Mouse (Mus musculus) liver, embryonic 16.5 days (tissue): Measurements from ENCODE around the gene C2cd2l. TPM values are rescaled to one million over a fixed set of nuclear protein-coding genes. Genes with fewer than 3 reads are reported as not detected.
"Not testable (repeated sequence)": the region's sequence is repeated elsewhere in the genome, so short reads cannot be mapped to it uniquely, and the experiment has no call there.

Source experiments
- ATAC-seq: fragments of 200-750 bp; cut with Nextera tagmentation; 2 replicates; pipeline ENCODE4 v1.8.0; 2017; ENCODE audit warnings: low read depth, mild to moderate bottlenecking, moderate number of reproducible peaks, moderate library complexity
- H3K27ac ChIP-seq: fragments of 300-500 bp; sonication (generic); 2 replicates; pipeline ENCODE4 v1.5.1; 2014; ENCODE audit warnings: mild to moderate bottlenecking, low read length
- H3K27me3 ChIP-seq: fragments of 300-500 bp; sonication (generic); 2 replicates; pipeline ENCODE4 v1.6.1; 2014; ENCODE audit warnings: low read depth, low read length, mixed read lengths; ENCODE audit not compliant: control insufficient read depth, insufficient read depth
- H3K36me3 ChIP-seq: fragments of 300-500 bp; sonication (generic); 2 replicates; pipeline ENCODE4 v1.6.1; 2014; ENCODE audit warnings: mild to moderate bottlenecking; ENCODE audit not compliant: control insufficient read depth, insufficient read depth
- H3K4me1 ChIP-seq: fragments of 300-500 bp; sonication (generic); 2 replicates; pipeline ENCODE4 v1.6.1; 2014; ENCODE audit warnings: low read depth, low read length, mixed read lengths; ENCODE audit not compliant: control insufficient read depth
- H3K4me2 ChIP-seq: fragments of 300-500 bp; sonication (generic); 2 replicates; pipeline ENCODE4 v1.6.1; 2014; ENCODE audit warnings: low read depth, low read length, mixed read lengths
- H3K4me3 ChIP-seq: fragments of 300-500 bp; sonication (generic); 2 replicates; pipeline ENCODE4 v1.5.1; 2014; ENCODE audit warnings: low read depth, mild to moderate bottlenecking, low read length
- H3K9ac ChIP-seq: fragments of 300-500 bp; sonication (generic); 2 replicates; pipeline ENCODE4 v1.6.1; 2014; ENCODE audit warnings: low read depth, low read length
- H3K9me3 ChIP-seq: fragments of 300-500 bp; sonication (generic); replicated peaks from 2 replicates; pipeline ENCODE4 v1.6.1; 2016; ENCODE audit warnings: low read length; ENCODE audit not compliant: control insufficient read depth
- WGBS: fragments of 180-500 bp; shearing (Covaris S2); extraction: QIAGEN DNeasy Blood & Tissue Kit; methylation state at CpG from one replicate; pipeline ENCODE4 v1.1.7; 2014; ENCODE audit not compliant: insufficient replicate concordance; 5-methylcytosine and 5-hydroxymethylcytosine counted together
- polyA plus RNA-seq: library from polyadenylated mRNA; unstranded; fragments of >200 nt; fragmentation: Nextera tagmentation; extraction: Ambion mirVana; gene quantifications from 2 replicates; pipeline ENCODE4 v1.2.1, GENCODE M21; 2015

C2cd2l gene
- polyA plus RNA-seq, 1 experiment from 2014 or later, result 7.8 TPM

GRCm38 (mm10) chr9:44341487-44341886 is 21.4 kb upstream of the C2cd2l start:
- H3K9me3 ChIP-seq, result no peaks in the 10 kb centered on the region
- peak overlapping the region; percentile 99 for H3K27ac ChIP-seq
- H3K36me3 ChIP-seq, result peaks cover 52% of the 10 kb centered on the region
- peak overlapping the region; percentile 15; the same call in 1 of the 2 replicates for H3K4me2 ChIP-seq
- no peaks in the 10 kb centered on the region for H3K27me3 ChIP-seq
- peaks cover 34% of the 10 kb centered on the region for H3K4me1 ChIP-seq
- no peak for ATAC-seq
- WGBS, result 46% methylated on average over 5 of the region's 5 CpGs
- H3K4me3 ChIP-seq, result peak overlapping the region; percentile 85
- peak overlapping the region; percentile 83 for H3K9ac ChIP-seq

- peak overlapping the region; percentile 96 for H3K9ac ChIP-seq
- peaks cover 63% of the 10 kb centered on the region for H3K36me3 ChIP-seq
- H3K4me2 ChIP-seq, result peak overlapping the region; percentile 79
Observed at GRCm38 (mm10) chr9:44338574-44338973, 18.5 kb upstream of the C2cd2l start.

GRCm38 (mm10) chr9:44337436-44338169 is 17.5 kb upstream of the C2cd2l start:
- Histone ChIP-seq H3K4me2 (peak overlapping the region; percentile 79), H3K4me3 (peak overlapping the region; percentile 85), H3K9me3 (no peaks in the 10 kb centered on the region), H3K27ac (peak overlapping the region; percentile 99), H3K9ac (peak overlapping the region; percentile 96), H3K4me1 (peaks cover 33% of the 10 kb centered on the region), H3K36me3 (peaks cover 72% of the 10 kb centered on the region), H3K27me3 (no peaks in the 10 kb centered on the region)
- 71% methylated on average over 9 of the region's 9 CpGs for WGBS
- ATAC-seq, result no peak

More at GRCm38 (mm10) chr9:44338574-44338973, 18.5 kb upstream of the C2cd2l start:
- H3K4me1 ChIP-seq, result peaks cover 31% of the 10 kb centered on the region
- ATAC-seq, result no peak
- peak overlapping the region; percentile 99 for H3K27ac ChIP-seq
- H3K4me3 ChIP-seq, result peak overlapping the region; percentile 85
- H3K27me3 ChIP-seq, result no peaks in the 10 kb centered on the region
- 67% methylated on average over 5 of the region's 5 CpGs for WGBS
- H3K9me3 ChIP-seq, result no peaks in the 10 kb centered on the region

GRCm38 (mm10) chr9:44336964-44337363 is 16.9 kb upstream of the C2cd2l start:
- Histone ChIP-seq H3K4me3 (peak overlapping the region; percentile 85), H3K9me3 (no peaks in the 10 kb centered on the region), H3K4me1 (peaks cover 28% of the 10 kb centered on the region), H3K27ac (peak overlapping the region; percentile 99), H3K9ac (peak overlapping the region; percentile 96), H3K36me3 (peaks cover 75% of the 10 kb centered on the region), H3K27me3 (no peaks in the 10 kb centered on the region), H3K4me2 (peak overlapping the region; percentile 79)
- 37% methylated on average over 3 of the region's 3 CpGs for WGBS
- no peak for ATAC-seq

GRCm38 (mm10) chr9:44336513-44336912 is 16.4 kb upstream of the C2cd2l start:
- 24% methylated on average over 4 of the region's 4 CpGs for WGBS
- peak overlapping the region; percentile 99 for H3K27ac ChIP-seq
- not testable (repeated sequence) for ATAC-seq

GRCm38 (mm10) chr9:44336093-44336406 is 16.0 kb upstream of the C2cd2l start:
- Histone ChIP-seq H3K27ac (peak overlapping the region; percentile 99), H3K4me1 (peaks cover 28% of the 10 kb centered on the region), H3K27me3 (no peaks in the 10 kb centered on the region), H3K9ac (peak overlapping the region; percentile 96), H3K4me2 (peak overlapping the region; percentile 79), H3K9me3 (no peaks in the 10 kb centered on the region), H3K36me3 (peaks cover 74% of the 10 kb centered on the region), H3K4me3 (peak overlapping the region; percentile 85)
- under 1% methylated on average over 5 of the region's 5 CpGs for WGBS
- no peak for ATAC-seq

More at GRCm38 (mm10) chr9:44336513-44336912, 16.4 kb upstream of the C2cd2l start:
- Histone ChIP-seq H3K36me3 (peaks cover 77% of the 10 kb centered on the region), H3K4me2 (peak overlapping the region; percentile 79), H3K4me1 (peaks cover 28% of the 10 kb centered on the region), H3K9ac (peak overlapping the region; percentile 96), H3K4me3 (peak overlapping the region; percentile 85)
- not testable (repeated sequence) for H3K27me3 ChIP-seq, H3K9me3 ChIP-seq

- 0% methylated on average over 47 of the region's 50 CpGs for WGBS
- H3K4me1 ChIP-seq, result peaks cover 28% of the 10 kb centered on the region
- H3K27me3 ChIP-seq, result no peaks in the 10 kb centered on the region
- peaks cover 68% of the 10 kb centered on the region for H3K36me3 ChIP-seq
- H3K4me2 ChIP-seq, result peak overlapping the region; percentile 79
- H3K9me3 ChIP-seq, result no peaks in the 10 kb centered on the region
- peak; percentile 1 for ATAC-seq
- H3K9ac ChIP-seq, result peak overlapping the region; percentile 96
- H3K27ac ChIP-seq, result peak overlapping the region; percentile 99
- H3K4me3 ChIP-seq, result peak overlapping the region; percentile 85
Observed at GRCm38 (mm10) chr9:44335331-44336092, 15.4 kb upstream of the C2cd2l start.

GRCm38 (mm10) chr9:44334396-44335330 is 14.6 kb upstream of the C2cd2l start, which contains the start of gene H2afx:
TSS of gene H2afx (plus strand) at chr9:44334694.
- under 1% methylated on average over 88 of the region's 91 CpGs for WGBS
- Histone ChIP-seq H3K4me2 (peak within 1 kb of the TSS; percentile 79), H3K27ac (peak within 1 kb of the TSS; percentile 99), H3K9ac (peak within 1 kb of the TSS; percentile 96), H3K9me3 (no peaks in the 10 kb centered on the region), H3K4me3 (peak within 1 kb of the TSS; percentile 85), H3K36me3 (peaks cover 65% of the 10 kb centered on the region), H3K27me3 (no peaks in the 10 kb centered on the region), H3K4me1 (peaks cover 28% of the 10 kb centered on the region)
- peak; percentile 87 for ATAC-seq
